In the genomic region with DNA sequence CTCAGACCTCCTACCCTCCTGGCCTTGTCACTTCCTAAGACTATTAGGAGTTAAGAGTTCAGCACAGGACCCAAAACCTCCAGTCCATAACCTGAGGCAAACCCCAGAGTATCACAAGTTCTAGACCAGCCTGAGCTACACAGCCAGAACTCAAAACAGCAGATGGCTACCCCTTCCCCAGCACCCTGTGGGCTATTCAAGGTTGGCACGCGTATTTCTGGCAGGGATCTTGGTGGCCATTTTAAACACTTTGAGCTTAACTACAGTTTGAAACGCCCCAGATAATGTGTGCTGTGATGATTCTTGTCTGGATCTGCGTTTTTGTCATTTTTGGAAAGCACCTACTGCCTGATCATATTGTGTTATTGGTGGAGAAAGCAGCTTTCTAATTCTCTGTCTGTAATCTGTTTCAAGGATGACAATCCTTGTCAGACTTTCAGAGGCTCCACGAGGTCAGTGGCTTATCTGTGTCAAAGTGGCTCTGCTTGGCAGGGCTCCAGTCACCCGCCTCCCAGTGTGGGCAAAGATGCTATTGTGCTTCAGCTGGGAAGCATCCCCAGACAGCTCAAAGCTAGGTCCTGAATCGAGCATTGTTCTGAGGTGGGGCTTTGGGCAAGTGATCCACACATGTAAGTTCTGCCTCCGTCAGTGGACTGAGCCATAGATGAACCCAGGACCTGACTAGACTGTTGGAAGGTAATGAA, we compare ENCODE assay signal across 14 mouse cellular contexts. TPM values are rescaled to one million over a fixed set of nuclear protein-coding genes. Genes with fewer than 3 reads are reported as not detected.
A peak's percentile ranks its signal among the peaks of the same experiment; 100 is the strongest.
DNase-seq lines count a peak whose midpoint lies in the region; ATAC-seq lines count a peak whose summit lies in the region.
"Had no signal": no experiment of that assay in that cellular context is flagged by ENCODE, and none has a peak within 500 bp of the region (broad histone marks: within the 10 kb centered on the region; RNA-seq: fewer than 3 reads in every experiment).

No protein-coding gene starts in this region.

- DNase-seq in cerebellum, adult 11-12 months = peak; percentile 70
- DNase-seq in cerebellum, adult 8-10 months = no peak
- DNase-seq in ovary, adult 18-20 months (ENCODE audit: low spot score) = peak; percentile 76
- DNase-seq in ovary, postnatal 14 days (ENCODE audit: low spot score) = no peak
- peak; percentile 37 to 48 for DNase-seq in adrenal gland, postnatal 4 days (ENCODE audit: low spot score in 2 of 2)
- peak; percentile 45 for DNase-seq in retina, postnatal 7 days (ENCODE audit: low read depth, low spot score)
- no peak for DNase-seq in embryo, embryonic 11 days
- DNase-seq: forebrain, postnatal 0 days; gastrocnemius, postnatal 25 days; kidney, adult 9 months; thymus, adult 2 months had no signal

- ATAC-seq in megakaryocyte progenitor cell, adult 5-6 weeks (replicated peaks; ENCODE audit: poor library complexity) = no peak
- ATAC-seq: forebrain, postnatal 0 days; hindbrain, postnatal 0 days; liver, embryonic 12.5 days had no signal

RNA-seq across cellular contexts. Expression of a gene that starts 2.1 kb away (rescaled TPM):
- total RNA-seq in adrenal gland, postnatal 4 days (2021) = 100 to 1,000 TPM; 136 to 140 TPM
- total RNA-seq in megakaryocyte progenitor cell, adult 5-6 weeks (2015) = 4.5 and 6.2 TPM in 2 replicates
- 3.6 and 5.2 TPM in 2 replicates for total RNA-seq in megakaryocyte progenitor cell, adult 5-6 weeks (2017)

RNA-seq across cellular contexts. Expression of a gene that starts 56.2 kb away (rescaled TPM):
- 10 to 100 TPM; 34.9 to 40.3 TPM for total RNA-seq in adrenal gland, postnatal 4 days (2021)
- total RNA-seq in megakaryocyte progenitor cell, adult 5-6 weeks (2015) = 28.3 and 30.7 TPM in 2 replicates
- 25.3 and 34.4 TPM in 2 replicates for total RNA-seq in megakaryocyte progenitor cell, adult 5-6 weeks (2017)

RNA-seq across cellular contexts. Expression of a gene that starts 56.9 kb away (rescaled TPM):
- 10 to 100 TPM; 36.3 to 40.2 TPM for total RNA-seq in adrenal gland, postnatal 4 days (2021)
- total RNA-seq in megakaryocyte progenitor cell, adult 5-6 weeks (2015) = 45.4 and 47.6 TPM in 2 replicates
- 85.2 and 126 TPM in 2 replicates for total RNA-seq in megakaryocyte progenitor cell, adult 5-6 weeks (2017)

Comparison
In these comparisons a context has a peak if more than half of its experiments do, and no peak if none do; other contexts are left out.
1. DNase-seq: peak in cerebellum, adult 11-12 months (single experiment), ovary, adult 18-20 months (single experiment), adrenal gland, postnatal 4 days (2 of 2) and retina, postnatal 7 days (single experiment); none in cerebellum, adult 8-10 months (single experiment), ovary, postnatal 14 days (single experiment) and embryo, embryonic 11 days (single experiment).
2. RNA of a gene that starts 2.1 kb away (total RNA-seq): 136 to 140 TPM in adrenal gland, postnatal 4 days; 3.6 to 6.2 TPM in megakaryocyte progenitor cell, adult 5-6 weeks; every median in the first group is over 10 times any median in the second.